Mouse (Mus musculus) ES-E14 (cell line): Measurements from ENCODE around the gene Hcn1. TPM values are rescaled to one million over a fixed set of nuclear protein-coding genes. Genes with fewer than 3 reads are reported as not detected.

Source experiments
- DNase-seq: peaks from one replicate; pipeline ENCODE4 v3.0.0-alpha.2; 2013; ENCODE audit warnings: low read depth, low spot score
- H3K27ac ChIP-seq: 2 replicates; pipeline ENCODE4 v1.5.1; 2012; ENCODE audit warnings: low read depth, mild to moderate bottlenecking, low read length, moderate library complexity, mixed read lengths; ENCODE audit not compliant: poor library complexity, insufficient read depth, severe bottlenecking
- H3K36me3 ChIP-seq: 2 replicates; pipeline ENCODE4 v1.6.1; 2012; ENCODE audit warnings: mild to moderate bottlenecking, low read length, moderate library complexity, mixed read lengths; ENCODE audit not compliant: control insufficient read depth, poor library complexity, insufficient read depth, severe bottlenecking
- H3K4me1 ChIP-seq, 2 experiments: fragments of 150-350 bp in 1 of 2; sonication (generic) in 1 of 2; 2 replicates each; pipeline ENCODE4 v1.6.1; 2012; ENCODE audit warnings: low read length in 2 of 2, mild to moderate bottlenecking in 1 of 2, mixed read lengths in 1 of 2; ENCODE audit not compliant: control insufficient read depth in 2 of 2, insufficient read depth in 2 of 2, poor library complexity in 1 of 2
- H3K4me3 ChIP-seq, 2 experiments: fragments of 150-350 bp in 1 of 2; sonication (generic) in 1 of 2; 2 replicates each; pipeline ENCODE4 v1.5.1; 2012; ENCODE audit warnings: low read length in 2 of 2, low read depth in 1 of 2, mild to moderate bottlenecking in 1 of 2, mixed read lengths in 1 of 2; ENCODE audit not compliant: insufficient read depth in 1 of 2, poor library complexity in 1 of 2, severe bottlenecking in 1 of 2
- H3K9ac ChIP-seq: 2 replicates; pipeline ENCODE4 v1.6.1; 2012; ENCODE audit warnings: low read depth, mild to moderate bottlenecking, low read length, mixed read lengths; ENCODE audit not compliant: poor library complexity, insufficient read depth, severe bottlenecking
- H3K9me3 ChIP-seq: fragments of 150-350 bp; sonication (generic); 2 replicates; pipeline ENCODE4 v1.6.1; 2012; ENCODE audit warnings: low read depth, mild to moderate bottlenecking, low read length; ENCODE audit not compliant: control insufficient read depth, insufficient read depth
- CHD2 ChIP-seq: IDR thresholded peaks from 2 replicates; pipeline ENCODE4 v1.6.1; 2014; ENCODE audit warnings: mild to moderate bottlenecking, low read depth, low read length, inconsistent platforms
- HCFC1 ChIP-seq: IDR thresholded peaks from 2 replicates; pipeline ENCODE4 v1.6.1; 2012; ENCODE audit warnings: low read length, inconsistent platforms, borderline replicate concordance; ENCODE audit not compliant: insufficient read depth
- MAFK ChIP-seq: IDR thresholded peaks from 2 replicates; pipeline ENCODE4 v1.6.1; 2014; ENCODE audit warnings: mild to moderate bottlenecking, low read depth, low read length, inconsistent platforms; ENCODE audit not compliant: insufficient read depth
- ZC3H11A ChIP-seq: IDR thresholded peaks from 2 replicates; pipeline ENCODE4 v1.6.1; 2012; ENCODE audit warnings: low read depth, mild to moderate bottlenecking, inconsistent platforms, low read length, borderline replicate concordance
- ZNF384 ChIP-seq: IDR thresholded peaks from 2 replicates; pipeline ENCODE4 v1.6.1; 2012; ENCODE audit warnings: low read depth, low read length, inconsistent platforms
- in situ Hi-C, 2 experiments: fragments of 600-800 bp; cut with MboI; formaldehyde crosslinking; loops; one replicate each; pipeline ENCODE4 v1.15.1; 2025; ENCODE audit warnings: low sequenced_read_pairs in 2 of 2, inconsistent platforms in 1 of 2; ENCODE audit not compliant: unreplicated experiment in 2 of 2
- total RNA-seq: library from RNA; depleted of rRNA; stranded (reverse); fragments of 300-350 nt; gene quantifications from 2 replicates; pipeline ENCODE4 v1.2.3, GENCODE M21; 2012

The Hcn1 gene
- total RNA-seq, 1 experiment = 0.09 TPM

GRCm38 (mm10) chr13:117658414-117659175, 56.5 kb downstream of the Hcn1 start:
- Histone ChIP-seq H3K27ac (no peak overlapping the region), H3K9me3 (no peaks in the 10 kb centered on the region), H3K4me3 (no peak overlapping the region), H3K9ac (no peak overlapping the region), H3K4me1 (no peaks in the 10 kb centered on the region), H3K36me3 (no peaks in the 10 kb centered on the region)
- in situ Hi-C loops = no loop called here
- no peak for DNase-seq
- TF ChIP-seq HCFC1 (no peak), MAFK (no peak), CHD2 (no peak), ZC3H11A (no peak), ZNF384 (no peak)

GRCm38 (mm10) chr13:117659511-117659910, 57.4 kb downstream of the Hcn1 start:
- no peak overlapping the region for H3K4me3 ChIP-seq
- TF ChIP-seq CHD2 (no peak), ZNF384 (no peak), HCFC1 (no peak), MAFK (no peak), ZC3H11A (no peak)
- no peak overlapping the region for H3K27ac ChIP-seq
- H3K9ac ChIP-seq = no peak overlapping the region
- no peaks in the 10 kb centered on the region for H3K9me3 ChIP-seq
- DNase-seq = no peak
- no peaks in the 10 kb centered on the region for H3K4me1 ChIP-seq
- in situ Hi-C loops = no loop called here
- H3K36me3 ChIP-seq = no peaks in the 10 kb centered on the region

- no peak overlapping the region for H3K4me3 ChIP-seq
- TF ChIP-seq ZC3H11A (no peak), CHD2 (no peak), HCFC1 (no peak), MAFK (no peak), ZNF384 (no peak)
- H3K36me3 ChIP-seq = no peaks in the 10 kb centered on the region
- H3K4me1 ChIP-seq = no peaks in the 10 kb centered on the region
- DNase-seq = no peak
- in situ Hi-C loops = no loop called here
- H3K27ac ChIP-seq = no peak overlapping the region
- H3K9me3 ChIP-seq = no peaks in the 10 kb centered on the region
- H3K9ac ChIP-seq = no peak overlapping the region
These were observed 60.5 kb downstream of the Hcn1 start for GRCm38 (mm10) chr13:117662661-117663060.

GRCm38 (mm10) chr13:117669303-117669702, 67.2 kb downstream of the Hcn1 start:
- no peak overlapping the region for H3K27ac ChIP-seq
- no peak overlapping the region for H3K9ac ChIP-seq
- no peak for DNase-seq
- no peak overlapping the region for H3K4me3 ChIP-seq
- H3K4me1 ChIP-seq = no peaks in the 10 kb centered on the region
- H3K36me3 ChIP-seq = no peaks in the 10 kb centered on the region
- no peak for TF ChIP-seq ZC3H11A
- TF ChIP-seq ZNF384 = no peak
- no peak for TF ChIP-seq MAFK
- in situ Hi-C loops = no loop called here
- H3K9me3 ChIP-seq = no peaks in the 10 kb centered on the region
